Mouse (Mus musculus) brown adipose tissue, adult 24 weeks (tissue): ENCODE data around the gene Aldoart2. TPM values are rescaled to one million over a fixed set of nuclear protein-coding genes. Genes with fewer than 3 reads are reported as not detected.

Experiments
- polyA plus RNA-seq: library from polyadenylated mRNA; stranded (reverse); fragments of >200 nt; gene quantifications from 2 replicates; pipeline ENCODE4 v1.2.4, GENCODE M21; 2012; ENCODE audit not compliant: missing spikeins, insufficient read depth, insufficient read length

Gene Aldoart2
- polyA plus RNA-seq, 1 experiment: 0.71 TPM

Other genes starting within 250 kb of the Aldoart2 start
- gene Psma6, start 181.0 kb upstream of the Aldoart2 start, polyA plus RNA-seq: 251 and 340 TPM in 2 replicates
- 29.4 and 35.2 TPM in 2 replicates for gene Nfkbia, start 72.6 kb upstream of the Aldoart2 start, polyA plus RNA-seq
- not detected in 2 replicates for gene Insm2, start 34.2 kb downstream of the Aldoart2 start, polyA plus RNA-seq